22 mouse cellular contexts compared by ENCODE assay signal in the genomic region with DNA sequence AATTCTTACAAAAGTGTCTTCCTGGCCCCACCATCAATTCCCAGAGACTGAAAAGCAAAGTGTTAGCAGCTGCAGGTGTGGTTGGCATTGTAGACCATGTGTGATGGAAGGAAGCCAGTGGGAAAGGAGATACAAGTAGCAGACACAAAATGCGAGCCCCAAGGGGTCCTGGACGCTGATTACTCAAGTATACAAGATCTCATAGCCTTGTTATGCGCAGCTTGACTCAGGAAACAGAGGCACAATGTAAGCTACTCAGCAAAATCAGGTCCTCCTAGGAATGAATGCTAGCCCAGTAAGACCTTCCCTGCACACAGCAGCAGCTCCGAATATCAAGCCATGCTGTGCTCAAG.
DNase-seq lines count a peak whose midpoint lies in the region; ATAC-seq lines count a peak whose summit lies in the region.
"Had no signal": no experiment of that assay in that cellular context is flagged by ENCODE, and none has a peak within 500 bp of the region (broad histone marks: within the 10 kb centered on the region; RNA-seq: fewer than 3 reads in every experiment).

No protein-coding gene starts in this region.

- no peaks in the 10 kb centered on the region for H3K27me3 ChIP-seq in hindbrain, embryonic 10.5 days (ENCODE audit: insufficient read depth, poor library complexity, severe bottlenecking)
- H3K27me3 ChIP-seq in hindbrain, embryonic 14.5 days (ENCODE audit: control insufficient read depth, insufficient read depth, low read length), result no peaks in the 10 kb centered on the region
- no peaks in the 10 kb centered on the region for H3K27me3 ChIP-seq in midbrain, embryonic 14.5 days (ENCODE audit: control insufficient read depth, insufficient read depth, low read length)
- no peaks in the 10 kb centered on the region for H3K27me3 ChIP-seq in midbrain, embryonic 16.5 days (ENCODE audit: control insufficient read depth, insufficient read depth, low read depth, low read length)
- H3K27me3 ChIP-seq in hindbrain, embryonic 12.5 days, result no peaks in the 10 kb centered on the region
- H3K27me3 ChIP-seq: CH12.LX; embryonic facial prominence, embryonic 15.5 days; forebrain, embryonic 12.5 days; heart, embryonic 15.5 days; stomach, embryonic 15.5 days had no signal

- peaks cover 16% of the 10 kb centered on the region for H3K4me1 ChIP-seq in hindbrain, embryonic 10.5 days (replicated peaks)
- H3K4me1 ChIP-seq in hindbrain, embryonic 14.5 days (replicated peaks; ENCODE audit: control insufficient read depth, insufficient read depth, low read length), result no peaks in the 10 kb centered on the region
- H3K4me1 ChIP-seq in midbrain, embryonic 14.5 days (ENCODE audit: control insufficient read depth, insufficient read depth, low read length), result peaks cover 7% of the 10 kb centered on the region; the same call in 1 of the 2 replicates
- H3K4me1 ChIP-seq in midbrain, embryonic 16.5 days (ENCODE audit: control insufficient read depth, insufficient read depth, low read length), result no peaks in the 10 kb centered on the region
- no peaks in the 10 kb centered on the region; the same call in 1 of the 2 replicates for H3K4me1 ChIP-seq in hindbrain, embryonic 12.5 days
- H3K4me1 ChIP-seq: embryonic facial prominence, embryonic 15.5 days; heart, embryonic 15.5 days; stomach, embryonic 15.5 days had no signal

- DNase-seq in hindbrain, embryonic 10.5 days (ENCODE audit: low spot score), result peak; percentile 21
- no peak for DNase-seq in hindbrain, embryonic 14.5 days (ENCODE audit: low spot score)
- peak; percentile 17 for DNase-seq in midbrain, embryonic 14.5 days
- DNase-seq in right cerebral cortex, postnatal 14 days, result no peak
- DNase-seq in spleen, postnatal 36 days (ENCODE audit: low spot score in 2 of 2), result no peak
- DNase-seq: gastrocnemius, postnatal 10 days; heart, adult 18-20 months; heart, postnatal 4 days; liver; right cerebral cortex, postnatal 25 days; thymus, adult 18-20 months; thymus, postnatal 4 days had no signal

- no peak overlapping the region for H3K9ac ChIP-seq in hindbrain, embryonic 14.5 days
- no peak overlapping the region for H3K9ac ChIP-seq in midbrain, embryonic 14.5 days (replicated peaks; ENCODE audit: low read length)
- no peak overlapping the region for H3K9ac ChIP-seq in midbrain, embryonic 16.5 days (ENCODE audit: low read depth, low read length)
- H3K9ac ChIP-seq in hindbrain, embryonic 12.5 days, result no peak overlapping the region
- H3K9ac ChIP-seq: embryonic facial prominence, embryonic 15.5 days; forebrain, embryonic 12.5 days; heart, embryonic 15.5 days; stomach, embryonic 15.5 days had no signal

- peak overlapping the region; percentile 37; the same call in 1 of the 2 replicates for H3K27ac ChIP-seq in hindbrain, embryonic 10.5 days
- H3K27ac ChIP-seq in hindbrain, embryonic 14.5 days, result no peak overlapping the region
- H3K27ac ChIP-seq in midbrain, embryonic 14.5 days (replicated peaks; ENCODE audit: low read depth, low read length), result no peak overlapping the region
- H3K27ac ChIP-seq in midbrain, embryonic 16.5 days (ENCODE audit: low read length), result no peak overlapping the region
- no peak overlapping the region for H3K27ac ChIP-seq in hindbrain, embryonic 12.5 days
- H3K27ac ChIP-seq: embryonic facial prominence, embryonic 15.5 days; forebrain, embryonic 12.5 days; heart, embryonic 15.5 days; kidney, postnatal 0 days; stomach, embryonic 15.5 days had no signal

- H3K4me2 ChIP-seq in hindbrain, embryonic 14.5 days (replicated peaks), result no peak overlapping the region
- no peak overlapping the region for H3K4me2 ChIP-seq in midbrain, embryonic 14.5 days (ENCODE audit: low read length)
- H3K4me2 ChIP-seq in midbrain, embryonic 16.5 days (ENCODE audit: low read length), result no peak overlapping the region
- no peak overlapping the region for H3K4me2 ChIP-seq in hindbrain, embryonic 12.5 days (replicated peaks)
- H3K4me2 ChIP-seq: embryonic facial prominence, embryonic 15.5 days; forebrain, embryonic 12.5 days; heart, embryonic 15.5 days; stomach, embryonic 15.5 days had no signal

- ATAC-seq in hindbrain, embryonic 14.5 days (ENCODE audit: low FRiP score), result no peak
- ATAC-seq in midbrain, embryonic 14.5 days (ENCODE audit: low FRiP score, low TSS enrichment), result no peak
- ATAC-seq in midbrain, embryonic 16.5 days, result no peak
- 0 out of 2 replicates have a peak, but pooled peaks have one; percentile 22 for ATAC-seq in hindbrain, embryonic 12.5 days (ENCODE audit: low FRiP score)
- ATAC-seq: intestine, embryonic 16.5 days; lung, postnatal 0 days had no signal

- H3K36me3 ChIP-seq in hindbrain, embryonic 10.5 days, result no peaks in the 10 kb centered on the region
- no peaks in the 10 kb centered on the region for H3K36me3 ChIP-seq in hindbrain, embryonic 14.5 days (replicated peaks; ENCODE audit: control insufficient read depth, insufficient read depth)
- no peaks in the 10 kb centered on the region for H3K36me3 ChIP-seq in midbrain, embryonic 14.5 days (ENCODE audit: control insufficient read depth, insufficient read depth, low read length)
- no peaks in the 10 kb centered on the region for H3K36me3 ChIP-seq in midbrain, embryonic 16.5 days (ENCODE audit: control insufficient read depth, insufficient read depth, low read length)
- no peaks in the 10 kb centered on the region for H3K36me3 ChIP-seq in hindbrain, embryonic 12.5 days
- H3K36me3 ChIP-seq: embryonic facial prominence, embryonic 15.5 days; forebrain, embryonic 12.5 days; heart, embryonic 15.5 days; stomach, embryonic 15.5 days had no signal

- no peak overlapping the region for H3K4me3 ChIP-seq in hindbrain, embryonic 10.5 days
- H3K4me3 ChIP-seq in hindbrain, embryonic 14.5 days (replicated peaks; ENCODE audit: low read length), result no peak overlapping the region
- no peak overlapping the region for H3K4me3 ChIP-seq in midbrain, embryonic 14.5 days (replicated peaks; ENCODE audit: low read depth, low read length)
- no peak overlapping the region for H3K4me3 ChIP-seq in midbrain, embryonic 16.5 days (ENCODE audit: low read depth, low read length)
- no peak overlapping the region for H3K4me3 ChIP-seq in hindbrain, embryonic 12.5 days
- H3K4me3 ChIP-seq: embryonic facial prominence, embryonic 15.5 days; forebrain, embryonic 12.5 days; heart, embryonic 15.5 days; stomach, embryonic 15.5 days had no signal

- WGBS in hindbrain, embryonic 10.5 days, result 30% methylated on average over 4 of the region's 4 CpGs
- 19% methylated on average over 4 of the region's 4 CpGs for WGBS in hindbrain, embryonic 14.5 days
- 10% methylated on average over 4 of the region's 4 CpGs for WGBS in midbrain, embryonic 14.5 days
- 11% methylated on average over 4 of the region's 4 CpGs for WGBS in midbrain, embryonic 16.5 days
- WGBS in hindbrain, embryonic 12.5 days, result 15% methylated on average over 4 of the region's 4 CpGs

- no peaks in the 10 kb centered on the region for H3K9me3 ChIP-seq in hindbrain, embryonic 10.5 days
- no peaks in the 10 kb centered on the region for H3K9me3 ChIP-seq in hindbrain, embryonic 14.5 days (ENCODE audit: control insufficient read depth, low read length)
- H3K9me3 ChIP-seq in midbrain, embryonic 14.5 days (ENCODE audit: control insufficient read depth, low read length), result no peaks in the 10 kb centered on the region
- no peaks in the 10 kb centered on the region for H3K9me3 ChIP-seq in midbrain, embryonic 16.5 days (replicated peaks; ENCODE audit: control insufficient read depth, low read length, poor library complexity, severe bottlenecking)
- no peaks in the 10 kb centered on the region for H3K9me3 ChIP-seq in hindbrain, embryonic 12.5 days (replicated peaks)
- H3K9me3 ChIP-seq: embryonic facial prominence, embryonic 15.5 days; forebrain, embryonic 12.5 days; heart, embryonic 15.5 days; stomach, embryonic 15.5 days had no signal

Comparison
In these comparisons a context has a peak if more than half of its experiments do, and no peak if none do; other contexts are left out.
1. DNase-seq: peak in hindbrain, embryonic 10.5 days (single experiment) and midbrain, embryonic 14.5 days (single experiment); none in hindbrain, embryonic 14.5 days (single experiment), right cerebral cortex, postnatal 14 days (single experiment) and spleen, postnatal 36 days (0 of 2).